Mouse (Mus musculus) embryo, embryonic 9.5 days (tissue): Measurements from ENCODE around the gene AC124502.3.
A peak's percentile ranks its signal among the peaks of the same experiment; 100 is the strongest.

Experiments used
- DNase-seq: peaks from one replicate; pipeline ENCODE4 v3.0.0-alpha.2; 2017; ENCODE audit errors: extremely low spot score

Gene AC124502.3

DNA sequence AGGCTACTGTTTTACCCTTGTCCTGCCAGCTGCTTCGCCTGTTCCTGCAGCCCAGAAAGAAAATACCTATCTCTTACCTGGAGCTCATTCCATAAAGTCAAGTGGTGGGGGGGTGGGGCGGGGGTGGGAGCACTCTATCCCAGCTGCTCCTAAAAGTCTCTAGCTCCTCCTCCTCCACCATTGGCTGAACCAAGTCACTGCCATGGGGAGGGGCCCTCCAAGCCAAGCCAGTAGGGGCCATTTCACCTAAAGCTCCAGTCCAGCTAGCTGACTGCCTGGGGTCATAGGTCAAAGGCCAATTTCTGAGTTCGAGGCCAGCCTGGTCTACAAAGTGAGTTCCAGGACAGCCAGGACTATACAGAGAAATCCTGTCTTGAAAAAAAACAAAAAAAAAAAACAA lies 6.0 kb upstream of the AC124502.3 start:
- no peak for DNase-seq

DNA sequence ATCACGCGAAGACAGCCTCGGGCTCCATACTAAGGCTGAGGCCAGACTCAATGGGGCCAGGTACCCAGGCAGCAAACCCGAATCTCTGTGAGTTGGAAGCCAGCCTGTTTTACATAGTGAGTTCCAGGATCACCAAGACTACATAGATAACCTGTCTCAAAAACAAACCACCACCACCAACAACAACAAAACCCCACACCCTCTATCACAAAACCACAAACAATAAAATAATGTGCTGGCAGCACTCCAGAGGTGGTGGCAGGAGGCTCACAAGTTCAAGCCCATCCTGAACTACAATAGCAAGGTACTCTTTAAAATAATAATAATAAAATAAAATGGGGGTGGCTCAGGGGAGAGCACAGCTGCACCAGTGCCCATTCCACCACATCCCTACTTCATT lies 2.1 kb upstream of the AC124502.3 start:
- no peak for DNase-seq

DNA sequence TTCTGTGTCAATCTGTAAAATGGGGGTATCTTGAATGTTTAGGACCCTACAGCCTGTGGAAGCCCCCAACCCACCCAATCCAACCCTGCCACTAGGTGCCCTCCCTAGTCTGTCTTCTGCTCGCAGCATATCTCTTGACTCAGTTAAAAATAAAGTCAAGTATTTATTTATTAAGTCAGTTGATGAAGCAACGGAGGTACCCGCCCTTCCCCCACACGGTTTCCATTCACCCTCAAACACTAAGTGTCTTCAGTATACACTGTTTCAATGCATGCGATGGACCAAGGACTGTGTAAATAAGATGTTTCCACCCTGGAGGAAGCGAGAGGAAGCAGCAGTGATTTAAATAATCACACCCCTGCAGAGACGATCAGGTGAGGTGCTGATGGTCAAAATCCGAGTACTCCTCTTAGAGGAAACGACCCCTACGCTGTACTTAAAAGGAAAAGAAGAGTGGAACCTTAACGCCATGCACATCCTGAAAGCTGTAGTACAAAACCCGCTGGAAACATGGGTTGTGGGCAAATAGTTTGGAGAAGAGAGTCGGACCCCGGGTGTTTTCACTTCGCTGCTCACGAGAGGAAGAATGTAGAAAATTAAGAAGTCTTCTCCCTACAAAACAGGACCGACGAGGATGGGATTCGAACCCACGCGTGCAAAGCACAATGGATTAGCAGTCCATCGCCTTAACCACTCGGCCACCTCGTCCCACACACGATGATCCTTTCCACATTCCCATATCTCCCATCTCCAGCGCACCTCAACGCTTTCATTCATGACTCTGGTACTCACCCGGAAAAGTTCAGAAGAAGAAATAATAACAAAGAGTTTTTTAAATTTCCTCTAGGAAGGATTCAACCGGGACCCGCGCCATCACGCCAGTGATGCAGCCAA lies 766 bp upstream of the AC124502.3 start:
- DNase-seq, result peak; percentile 93

DNA sequence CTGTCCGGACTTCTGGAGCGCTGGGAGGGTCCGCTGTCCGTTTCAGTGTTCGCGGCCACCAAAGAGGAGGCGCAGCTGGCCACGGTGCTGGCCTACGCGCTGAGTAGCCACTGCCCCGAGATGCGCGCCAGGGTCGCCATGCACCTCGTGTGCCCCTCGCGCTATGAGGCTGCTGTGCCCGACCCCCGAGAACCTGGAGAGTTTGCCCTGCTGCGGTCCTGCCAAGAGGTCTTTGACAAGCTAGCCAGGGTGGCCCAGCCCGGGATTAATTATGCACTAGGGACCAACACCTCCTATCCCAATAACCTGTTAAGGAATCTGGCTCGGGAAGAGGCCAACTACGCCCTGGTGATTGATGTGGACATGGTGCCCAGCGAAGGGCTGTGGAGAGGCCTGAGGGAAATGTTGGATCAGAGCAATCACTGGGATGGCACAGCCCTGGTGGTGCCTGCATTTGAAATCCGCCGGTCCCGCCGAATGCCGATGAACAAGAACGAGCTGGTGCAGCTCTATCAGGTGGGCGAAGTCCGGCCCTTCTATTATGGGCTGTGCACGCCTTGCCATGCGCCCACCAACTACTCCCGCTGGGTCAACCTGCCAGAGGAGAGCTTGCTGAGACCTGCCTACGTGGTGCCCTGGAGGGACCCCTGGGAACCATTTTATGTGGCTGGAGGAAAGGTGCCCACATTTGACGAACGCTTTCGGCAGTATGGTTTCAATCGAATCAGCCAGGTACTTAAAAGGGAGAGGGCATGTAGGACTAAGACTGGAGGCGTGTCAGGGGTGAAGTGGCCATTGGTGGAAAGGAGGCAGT lies 817 bp downstream of the AC124502.3 start:
- no peak for DNase-seq

DNA sequence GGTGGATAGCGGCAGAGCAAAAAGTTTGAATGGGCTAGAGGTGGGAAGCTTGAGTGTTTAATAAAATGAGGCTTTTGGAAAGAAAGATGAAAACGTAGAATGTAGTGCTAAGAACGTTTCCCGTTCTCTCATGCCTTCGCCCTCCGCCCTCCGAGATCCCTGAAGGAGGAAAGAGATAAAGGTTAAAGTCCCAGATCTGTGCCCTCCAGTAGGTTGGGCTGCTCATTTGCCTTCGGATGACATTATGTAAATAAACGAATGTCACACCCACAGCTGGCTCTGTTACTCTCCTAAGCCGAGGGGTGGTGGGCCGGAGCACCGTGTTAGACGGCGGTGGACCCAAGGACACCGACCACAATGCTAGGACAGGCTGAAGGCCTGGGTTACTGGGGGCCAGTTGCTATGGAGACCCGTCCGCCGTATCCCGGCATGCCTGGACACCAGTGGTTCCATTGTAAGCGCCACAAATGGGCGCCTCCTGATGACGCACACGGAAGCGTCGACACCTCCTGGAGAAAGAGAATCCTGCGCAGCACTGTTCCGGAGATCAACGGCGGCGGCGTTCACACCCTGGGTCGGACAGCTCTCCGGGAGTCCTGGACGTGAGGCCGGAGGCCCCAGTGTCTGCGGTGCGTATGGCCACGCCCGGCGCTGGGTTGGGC lies 2.3 kb downstream of the AC124502.3 start, which contains the start of gene Brms1:
Brms1 (plus strand) TSS at position 493 of the 662 bp plus-strand sequence.
- peak; percentile 93 for DNase-seq

DNA sequence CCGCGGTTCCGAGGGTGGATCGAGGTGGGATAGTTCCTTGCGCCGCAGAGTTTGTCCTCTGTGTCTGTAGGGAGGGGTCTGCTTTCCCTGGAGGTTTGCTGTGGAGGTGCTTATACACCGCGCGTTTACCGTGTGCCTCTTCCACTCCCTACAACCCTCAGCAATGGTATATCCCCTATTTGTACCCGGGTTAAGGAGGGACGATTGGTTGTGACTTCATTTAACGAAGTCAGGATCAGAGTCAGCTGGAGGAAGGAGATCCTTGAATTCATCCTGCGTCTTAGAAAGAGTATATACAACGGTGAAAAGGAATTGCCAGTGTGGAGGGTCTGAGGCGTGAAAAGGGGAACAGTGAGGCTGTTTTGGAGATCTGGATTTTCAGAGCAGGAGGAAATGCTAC lies 2.9 kb downstream of the AC124502.3 start:
- no peak for DNase-seq

DNA sequence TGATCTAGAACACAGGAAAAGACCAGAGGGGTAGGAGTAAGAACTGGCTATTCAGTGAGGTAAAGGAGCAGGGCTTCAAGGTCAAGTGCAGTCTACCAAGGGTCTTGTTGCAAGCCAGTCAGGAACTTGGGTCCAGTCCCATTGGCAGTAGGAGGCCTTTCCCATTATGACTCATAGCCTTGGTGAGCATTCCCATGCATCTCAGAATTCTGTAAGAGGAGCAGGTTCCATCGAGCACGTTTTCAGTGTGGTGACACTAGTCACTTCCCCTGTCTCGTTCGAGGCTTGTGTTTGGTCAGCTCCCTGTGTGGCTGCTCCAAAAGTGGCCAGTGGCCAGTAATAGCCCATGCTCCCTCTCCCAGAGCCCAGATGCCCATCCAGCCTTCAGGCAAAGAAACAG lies 6.8 kb downstream of the AC124502.3 start:
- no peak for DNase-seq

DNA sequence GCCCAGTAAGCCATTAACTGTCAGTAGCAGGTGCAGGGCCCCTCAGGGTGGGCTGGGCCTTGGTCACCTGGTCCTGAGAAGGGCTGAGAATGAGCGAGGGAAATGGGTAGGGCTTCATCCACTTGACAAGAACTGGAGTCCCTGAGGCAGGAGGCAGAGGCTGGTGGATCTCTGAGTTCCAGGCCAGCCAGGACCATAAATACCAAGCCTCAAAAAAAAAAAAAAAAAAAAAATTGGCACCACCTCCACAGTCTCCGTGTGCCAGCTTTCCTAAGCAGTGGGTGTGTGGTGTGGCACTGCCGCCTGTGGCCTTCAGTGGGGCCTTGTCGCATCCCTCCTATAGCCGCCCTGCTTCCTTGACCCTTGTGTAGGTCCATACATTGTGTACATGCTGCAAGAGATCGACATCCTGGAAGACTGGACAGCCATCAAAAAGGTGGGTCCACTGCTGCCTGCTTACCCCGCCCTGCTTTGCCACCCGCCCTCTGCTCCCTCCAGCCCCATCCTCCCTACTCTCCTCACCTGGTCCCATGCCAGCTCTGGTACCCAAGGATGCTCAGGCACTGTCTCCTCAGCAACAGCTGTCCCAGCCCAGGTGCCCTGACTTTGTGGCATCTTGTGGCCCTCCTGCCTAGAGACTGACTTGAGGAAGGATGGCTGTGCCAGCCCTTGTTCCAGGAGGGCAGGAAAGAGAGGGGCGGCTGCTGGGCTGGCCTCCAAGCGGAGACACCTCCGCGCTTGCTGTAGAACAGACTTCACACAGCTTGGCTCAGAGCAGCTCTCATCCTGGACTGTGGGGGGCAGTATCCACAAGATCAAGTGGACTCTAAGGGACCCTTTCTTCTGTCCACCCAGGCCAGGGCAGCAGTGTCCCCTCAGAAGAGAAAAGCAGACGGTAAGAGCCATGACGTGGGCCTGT lies 9.7 kb downstream of the AC124502.3 start:
- DNase-seq, result no peak

DNA sequence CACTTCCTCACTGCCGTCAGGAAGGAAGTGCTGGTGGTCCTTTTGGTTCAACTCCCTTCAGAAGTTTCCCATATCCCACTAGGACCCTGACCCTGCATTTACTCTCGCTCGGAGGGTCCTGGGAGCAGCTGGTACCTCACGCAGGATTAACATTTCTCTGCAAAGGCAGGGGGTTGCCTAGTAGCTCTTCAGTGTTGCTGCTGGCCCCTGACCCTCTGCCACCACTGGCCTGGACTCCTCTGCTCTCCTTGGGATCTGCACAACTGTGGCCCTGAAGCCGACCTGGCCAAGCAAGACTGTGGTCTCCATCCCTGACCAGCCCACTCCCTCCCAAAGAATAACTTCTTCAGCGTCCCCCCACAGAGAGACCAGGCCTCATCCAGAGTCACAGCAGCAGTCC lies 10.6 kb downstream of the AC124502.3 start:
- DNase-seq, result no peak

DNA sequence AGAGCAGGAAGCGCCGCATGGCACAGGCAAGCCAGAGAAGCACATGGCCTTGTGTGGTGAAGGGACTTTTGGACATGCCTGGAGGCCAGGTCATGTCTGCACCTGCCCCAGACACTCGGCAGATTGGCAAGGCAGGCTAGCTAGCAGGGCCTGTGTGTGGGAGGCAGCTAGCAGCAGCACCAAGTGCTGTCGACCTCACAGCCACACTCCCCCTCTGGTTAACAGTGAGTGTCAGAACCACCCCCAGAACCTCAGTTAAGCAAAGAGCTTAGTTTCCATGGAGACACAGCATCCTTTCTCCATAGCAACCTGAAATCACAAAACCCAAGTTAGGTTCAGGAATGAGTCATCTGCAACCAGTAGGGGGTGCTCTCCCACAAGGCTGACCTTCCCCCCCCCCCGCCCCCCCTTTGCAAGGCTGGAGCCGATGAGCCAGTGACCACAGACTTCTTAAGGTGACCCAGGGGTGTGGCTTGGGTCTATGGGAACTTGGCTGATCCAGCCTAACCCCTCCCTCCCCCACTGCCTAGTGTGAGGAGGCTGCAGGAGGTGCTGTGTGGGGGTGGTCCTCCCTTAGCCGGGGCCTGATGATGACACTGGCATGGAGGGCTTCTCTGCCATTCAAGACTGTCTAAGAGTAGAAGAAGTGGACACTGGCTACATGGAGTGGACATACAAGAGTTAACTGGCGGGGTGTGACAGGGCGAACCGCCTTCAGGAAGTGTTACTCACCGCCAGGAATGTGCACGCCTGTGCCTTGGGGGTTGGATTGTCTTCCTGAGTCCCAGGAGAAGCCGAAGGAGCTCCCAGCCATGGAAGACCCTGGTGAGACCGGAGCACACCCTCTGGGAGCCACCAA lies 11.6 kb downstream of the AC124502.3 start, which contains the start of gene Rin1:
Rin1 (plus strand) TSS at position 435 of the 859 bp plus-strand sequence.
- DNase-seq, result peak; percentile 76

DNA sequence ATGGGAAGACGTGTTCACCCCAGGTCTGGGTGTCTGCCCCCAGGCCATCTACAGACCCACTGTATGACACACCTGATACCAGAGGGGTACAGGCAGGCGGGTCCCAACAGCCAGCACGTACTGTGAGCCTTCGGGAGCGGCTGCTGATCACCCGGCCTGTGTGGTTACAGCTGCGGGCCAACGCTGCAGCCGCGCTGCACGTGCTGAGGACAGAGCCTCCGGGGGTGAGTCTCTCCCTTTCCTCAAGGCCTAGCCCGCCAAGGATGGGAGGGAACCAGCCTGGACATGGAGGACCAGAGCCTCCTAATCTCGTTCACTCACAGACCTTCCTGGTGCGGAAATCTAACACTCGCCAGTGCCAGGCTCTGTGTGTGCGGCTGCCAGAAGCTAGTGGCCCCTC lies 12.3 kb downstream of the AC124502.3 start:
- no peak for DNase-seq

DNA sequence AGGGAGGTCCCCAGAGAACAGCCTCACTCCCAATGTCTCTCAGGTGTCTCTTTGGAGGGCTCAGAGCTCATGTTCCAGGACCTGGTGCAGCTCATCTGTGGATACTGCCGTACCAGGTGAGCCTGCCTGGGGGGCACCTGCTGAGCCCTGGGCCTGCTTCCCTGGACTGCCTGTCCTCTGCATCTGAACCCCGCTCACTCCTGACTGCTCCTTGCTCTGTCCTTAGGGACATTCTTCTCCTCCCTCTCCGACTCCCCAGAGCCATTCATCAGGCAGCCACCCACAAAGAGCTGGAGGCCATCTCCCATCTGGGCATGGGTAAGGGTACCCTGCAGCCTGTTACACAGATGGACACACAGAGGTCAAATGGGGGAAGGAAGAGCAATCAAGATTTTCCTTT lies 12.8 kb downstream of the AC124502.3 start:
- DNase-seq, result no peak

DNA sequence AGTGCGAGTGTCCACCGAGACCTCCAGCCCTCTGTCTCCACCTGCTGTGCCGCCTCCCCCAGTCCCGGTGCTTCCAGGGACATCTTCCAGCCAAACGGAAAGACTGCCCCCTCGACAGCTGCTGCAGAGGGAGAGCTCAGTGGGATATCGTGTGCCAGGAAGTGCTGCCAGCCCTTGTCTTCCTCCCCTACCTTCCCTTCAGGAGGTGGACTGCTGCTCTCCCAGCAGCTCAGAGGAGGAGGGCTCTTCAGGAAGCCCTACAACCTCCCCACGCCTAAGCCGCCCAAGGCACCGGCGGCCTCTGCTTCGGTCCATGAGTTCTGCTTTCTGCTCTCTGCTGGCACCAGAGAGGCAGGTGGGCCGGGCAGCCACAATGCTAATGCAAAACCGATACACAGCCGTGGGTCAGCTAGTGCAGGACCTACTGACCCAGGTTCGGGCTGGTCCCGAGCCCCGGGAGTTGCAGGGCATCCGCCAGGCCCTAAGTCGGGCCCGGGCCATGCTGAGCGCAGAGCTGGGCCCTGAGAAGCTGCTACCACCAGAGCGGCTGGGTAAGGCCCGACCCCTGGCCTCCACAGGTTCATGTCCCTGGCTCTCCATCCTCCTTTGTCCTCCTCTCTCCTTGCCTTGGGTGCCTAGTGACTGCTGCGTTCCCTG lies 13.6 kb downstream of the AC124502.3 start:
- no peak for DNase-seq

DNA sequence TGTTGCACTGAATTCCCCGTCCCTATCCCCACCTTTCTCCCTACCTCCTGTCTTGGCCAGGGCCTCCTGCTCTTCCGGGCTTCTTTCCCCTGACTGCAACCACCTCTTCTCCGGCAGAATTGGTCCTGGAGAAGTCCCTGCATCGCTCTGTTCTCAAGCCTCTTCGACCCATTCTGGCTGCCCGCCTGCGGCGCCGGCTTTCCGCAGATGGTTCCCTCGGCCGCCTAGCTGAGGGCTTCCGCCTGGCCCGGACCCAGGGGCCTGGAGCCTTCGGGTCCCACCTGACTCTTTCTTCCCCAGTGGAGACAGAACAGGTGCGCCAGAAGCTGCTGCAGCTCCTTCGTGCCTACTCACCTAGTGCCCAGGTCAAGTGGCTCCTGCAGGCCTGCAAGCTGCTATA lies 14.2 kb downstream of the AC124502.3 start:
- no peak for DNase-seq

DNA sequence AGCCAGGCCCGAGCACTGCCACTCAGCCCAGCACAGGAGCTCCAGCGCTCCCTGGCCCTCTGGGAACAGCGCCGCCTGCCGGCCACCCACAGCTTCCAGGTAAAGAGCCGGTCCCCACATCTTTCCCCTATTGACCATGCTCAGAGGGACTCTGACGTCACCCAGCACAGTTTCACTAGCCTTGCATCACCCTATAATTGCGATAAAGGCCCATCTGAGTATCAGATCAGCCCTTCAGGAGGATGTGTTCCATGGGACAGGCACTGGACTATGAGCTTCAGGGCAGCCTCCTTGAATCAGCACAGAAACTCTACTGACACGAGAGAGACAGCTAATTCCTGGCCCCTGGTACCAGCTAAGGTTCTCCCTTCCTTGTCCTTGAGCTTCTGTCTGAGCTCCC lies 15.2 kb downstream of the AC124502.3 start:
- DNase-seq, result peak; percentile 76

DNA sequence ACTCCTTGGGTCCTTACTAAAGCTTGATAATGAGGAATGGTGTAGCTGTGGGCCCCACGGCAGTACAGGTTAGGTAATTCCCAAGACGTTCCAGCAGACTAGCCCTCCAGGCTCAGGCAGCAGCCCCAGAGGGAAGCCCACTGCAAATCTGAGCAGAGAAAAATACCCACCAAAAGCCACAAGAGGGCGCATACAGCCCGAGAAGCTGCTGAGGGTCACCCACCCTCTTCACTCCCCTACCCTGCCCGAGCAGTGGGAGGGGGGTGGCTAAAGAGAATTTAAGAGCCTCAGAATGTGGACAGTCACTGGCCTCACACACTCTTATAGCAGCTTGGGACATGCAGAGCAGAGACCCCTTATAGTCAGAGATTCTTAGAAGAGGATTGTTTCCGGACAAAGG lies 17.6 kb downstream of the AC124502.3 start:
- DNase-seq, result peak; percentile 83

DNA sequence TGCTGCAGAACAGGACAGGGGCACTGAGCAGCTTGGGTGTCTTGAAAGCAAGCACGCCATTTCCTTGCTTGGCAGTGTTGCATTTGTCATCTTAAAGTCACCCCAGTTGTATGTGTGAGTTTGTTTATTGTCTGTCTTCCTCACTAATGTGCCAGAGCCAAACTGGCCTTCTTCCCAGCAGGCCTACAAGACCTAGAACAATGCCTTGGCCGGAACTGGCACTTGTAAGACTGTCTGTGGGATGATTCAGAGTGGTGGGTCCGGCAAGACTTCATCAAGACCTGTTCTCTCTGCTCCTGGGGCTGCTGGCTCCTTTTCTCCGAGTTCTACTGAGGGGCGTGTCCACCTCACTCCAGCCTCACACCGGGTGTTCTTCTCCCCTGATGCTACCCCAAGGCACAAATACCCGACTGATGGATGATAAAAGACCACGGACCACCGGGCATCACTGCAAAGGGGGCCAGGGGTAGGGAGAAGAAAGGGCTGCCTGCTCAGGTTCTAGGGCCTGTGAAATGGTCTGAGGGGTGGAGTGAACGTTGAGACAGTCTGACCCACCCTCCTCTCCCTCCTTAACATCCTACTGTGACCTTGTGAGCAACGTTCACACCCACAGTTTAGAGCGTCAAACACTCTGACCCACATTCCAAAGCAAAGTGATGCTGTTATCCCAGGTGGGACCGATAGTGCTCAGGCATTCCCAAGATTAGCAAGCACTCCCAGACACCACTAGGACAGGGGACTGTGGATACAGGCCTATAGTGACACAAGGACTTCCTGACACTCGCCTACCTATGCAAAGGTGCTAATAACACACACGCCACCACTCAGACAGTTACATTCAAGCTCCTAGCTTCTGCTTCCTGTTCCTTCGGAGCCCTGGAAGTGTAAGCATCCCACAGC lies 19.4 kb downstream of the AC124502.3 start:
- no peak for DNase-seq
